ENCODE assay signal across 10 mouse cellular contexts in genomic region chr10:99639022-99639421, GRCm38 (mm10).
A peak's percentile ranks its signal among the peaks of the same experiment; 100 is the strongest.
DNase-seq lines count a peak whose midpoint lies in the region; ATAC-seq and TF ChIP-seq lines count a peak whose summit lies in the region.
"Had no signal": no experiment of that assay in that cellular context is flagged by ENCODE, and none has a peak within 500 bp of the region (broad histone marks: within the 10 kb centered on the region; RNA-seq: fewer than 3 reads in every experiment).

No protein-coding gene starts in this region.

- 60% methylated on average over 7 of the region's 7 CpGs for WGBS in hindbrain, embryonic 13.5 days
- WGBS in hindbrain, embryonic 11.5 days, result 88% methylated on average over 7 of the region's 7 CpGs
- WGBS in cerebellum, adult 2 months, result 4% methylated on average over 7 of the region's 7 CpGs
- WGBS in forebrain, postnatal 0 days, result 24% methylated on average over 7 of the region's 7 CpGs
- 83% methylated on average over 7 of the region's 7 CpGs for WGBS in intestine, embryonic 15.5 days

- ATAC-seq in hindbrain, embryonic 13.5 days (ENCODE audit: low FRiP score), result peak; percentile 87
- ATAC-seq in hindbrain, embryonic 11.5 days (ENCODE audit: low FRiP score), result no peak
- ATAC-seq in forebrain, postnatal 0 days, result peak; percentile 58
- ATAC-seq in intestine, embryonic 15.5 days, result no peak
- ATAC-seq: intestine, postnatal 0 days had no signal

- no peak overlapping the region for H3K9ac ChIP-seq in hindbrain, embryonic 13.5 days
- no peak overlapping the region for H3K9ac ChIP-seq in hindbrain, embryonic 11.5 days (ENCODE audit: low read depth, low read length)
- H3K9ac ChIP-seq in forebrain, postnatal 0 days, result 0 out of 2 replicates have a peak overlapping the region, but pooled peaks have one; percentile 10
- H3K9ac ChIP-seq in intestine, embryonic 15.5 days, result no peak overlapping the region

- no peak for TF ChIP-seq POLR2A in cerebellum, adult 2 months (IDR thresholded peaks at IDR 0.05; ENCODE audit: borderline replicate concordance, insufficient read depth, low read length)

- TF ChIP-seq CTCF in cerebellum, adult 2 months (IDR thresholded peaks at IDR 0.05; ENCODE audit: borderline replicate concordance, insufficient read depth, low read depth, low read length), result no peak
- no peak for TF ChIP-seq CTCF in forebrain, postnatal 0 days (IDR thresholded peaks at IDR 0.05; ENCODE audit: low read depth)

- no peaks in the 10 kb centered on the region for H3K4me1 ChIP-seq in hindbrain, embryonic 13.5 days (replicated peaks)
- H3K4me1 ChIP-seq in hindbrain, embryonic 11.5 days (replicated peaks; ENCODE audit: control insufficient read depth, insufficient read depth, low read length), result no peaks in the 10 kb centered on the region
- peaks cover 4% of the 10 kb centered on the region; the same call in 1 of the 2 replicates for H3K4me1 ChIP-seq in cerebellum, adult 2 months (ENCODE audit: control insufficient read depth, insufficient read depth, low read length)
- peaks cover 8% of the 10 kb centered on the region for H3K4me1 ChIP-seq in forebrain, postnatal 0 days (ENCODE audit: insufficient read depth)
- no peaks in the 10 kb centered on the region for H3K4me1 ChIP-seq in intestine, embryonic 15.5 days (replicated peaks)

- no peaks in the 10 kb centered on the region for H3K36me3 ChIP-seq in hindbrain, embryonic 13.5 days
- no peaks in the 10 kb centered on the region for H3K36me3 ChIP-seq in hindbrain, embryonic 11.5 days (ENCODE audit: control insufficient read depth, insufficient read depth, low read length)
- no peaks in the 10 kb centered on the region for H3K36me3 ChIP-seq in forebrain, postnatal 0 days (ENCODE audit: insufficient read depth)
- no peaks in the 10 kb centered on the region for H3K36me3 ChIP-seq in intestine, embryonic 15.5 days

- intact Hi-C loops in gastrocnemius, postnatal 36 days (cut with DNase I), result no loop called here

- peak overlapping the region; percentile 31 for H3K27ac ChIP-seq in hindbrain, embryonic 13.5 days
- no peak overlapping the region for H3K27ac ChIP-seq in hindbrain, embryonic 11.5 days (ENCODE audit: low read depth, low read length)
- H3K27ac ChIP-seq in cerebellum, adult 2 months (ENCODE audit: insufficient read depth, low read length), result no peak overlapping the region
- H3K27ac ChIP-seq in forebrain, postnatal 0 days (ENCODE audit: low read depth, low read length), result no peak overlapping the region
- no peak overlapping the region for H3K27ac ChIP-seq in intestine, embryonic 15.5 days

- no peak overlapping the region for H3K4me2 ChIP-seq in hindbrain, embryonic 13.5 days
- no peak overlapping the region for H3K4me2 ChIP-seq in hindbrain, embryonic 11.5 days (replicated peaks; ENCODE audit: low read depth, low read length)
- peak overlapping the region; percentile 23 for H3K4me2 ChIP-seq in forebrain, postnatal 0 days (ENCODE audit: low read depth)
- no peak overlapping the region for H3K4me2 ChIP-seq in intestine, embryonic 15.5 days (replicated peaks)

- no peak overlapping the region for H3K4me3 ChIP-seq in hindbrain, embryonic 13.5 days
- no peak overlapping the region for H3K4me3 ChIP-seq in hindbrain, embryonic 11.5 days (ENCODE audit: low read depth, low read length)
- H3K4me3 ChIP-seq in cerebellum, adult 2 months (replicated peaks; ENCODE audit: insufficient read depth, low read depth, low read length), result peak overlapping the region; percentile 1
- no peak overlapping the region for H3K4me3 ChIP-seq in forebrain, postnatal 0 days (ENCODE audit: low read depth, low read length)
- no peak overlapping the region for H3K4me3 ChIP-seq in intestine, embryonic 15.5 days (replicated peaks)

- no peaks in the 10 kb centered on the region for H3K27me3 ChIP-seq in hindbrain, embryonic 13.5 days
- no peaks in the 10 kb centered on the region for H3K27me3 ChIP-seq in hindbrain, embryonic 11.5 days (ENCODE audit: control insufficient read depth, insufficient read depth, low read length)
- no peaks in the 10 kb centered on the region; the same call in 1 of the 2 replicates for H3K27me3 ChIP-seq in cerebellum, adult 2 months (ENCODE audit: control insufficient read depth, insufficient read depth, low read length)
- H3K27me3 ChIP-seq in forebrain, postnatal 0 days (ENCODE audit: insufficient read depth, low read length), result no peaks in the 10 kb centered on the region
- no peaks in the 10 kb centered on the region for H3K27me3 ChIP-seq in intestine, embryonic 15.5 days (replicated peaks)

- no peaks in the 10 kb centered on the region for H3K9me3 ChIP-seq in hindbrain, embryonic 13.5 days
- no peaks in the 10 kb centered on the region for H3K9me3 ChIP-seq in hindbrain, embryonic 11.5 days (ENCODE audit: control insufficient read depth, low read length)
- H3K9me3 ChIP-seq in forebrain, postnatal 0 days (ENCODE audit: low read length), result no peaks in the 10 kb centered on the region
- no peaks in the 10 kb centered on the region for H3K9me3 ChIP-seq in intestine, embryonic 15.5 days

- no peak for DNase-seq in hindbrain, embryonic 11.5 days (ENCODE audit: low spot score)
- DNase-seq in NIH3T3 (ENCODE audit: low read depth), result peak; percentile 28
- DNase-seq in cerebellum, adult 2 months, result peak; percentile 46 to 59
- peak; percentile 63 for DNase-seq in forebrain, postnatal 0 days
- no peak for DNase-seq in spleen, postnatal 36 days (ENCODE audit: low spot score in 2 of 2)
- no peak for DNase-seq in gastrocnemius, postnatal 36 days
- DNase-seq: gastrocnemius, postnatal 14 days had no signal

Comparison
In these comparisons a context has a peak if more than half of its experiments do, and no peak if none do; other contexts are left out.
1. ATAC-seq: peak in hindbrain, embryonic 13.5 days (single experiment) and forebrain, postnatal 0 days (single experiment); none in hindbrain, embryonic 11.5 days (single experiment) and intestine, embryonic 15.5 days (single experiment).
2. DNase-seq: peak in NIH3T3 (single experiment), cerebellum, adult 2 months (2 of 2) and forebrain, postnatal 0 days (single experiment); none in hindbrain, embryonic 11.5 days (single experiment), spleen, postnatal 36 days (0 of 2) and gastrocnemius, postnatal 36 days (0 of 2).